Mouse (Mus musculus) CD8-positive naive resting alpha-beta T cell, adult 57 days (primary cell): Measurements from ENCODE around the gene Mib2. TPM values are rescaled to one million over a fixed set of nuclear protein-coding genes. Genes with fewer than 3 reads are reported as not detected.

ENCODE experiments used
- total RNA-seq: library from RNA; stranded (reverse); gene quantifications from one replicate; pipeline ENCODE4 v1.2.4, GENCODE M21; 2023

Gene Mib2
- 43.4 TPM for total RNA-seq

GRCm38 (mm10) chr4:155668689-155669597, at the start of gene Mib2:
Mib2 (minus strand) TSS chr4:155669198.

GRCm38 (mm10) chr4:155704721-155705591, 36.0 kb upstream of the Mib2 start, which contains the start of gene Ssu72:
Ssu72 (plus strand) TSS chr4:155704800.

GRCm38 (mm10) chr4:155694111-155694481, 25.1 kb upstream of the Mib2 start, which contains the start of gene Fndc10:
Fndc10 (plus strand) TSS chr4:155694342.

GRCm38 (mm10) chr4:155653086-155653450, 15.9 kb downstream of the Mib2 start, which contains the start of gene Mmp23:
Mmp23 (minus strand) TSS chr4:155653384.

GRCm38 (mm10) chr4:155645308-155645707, 23.7 kb downstream of the Mib2 start, which contains the start of gene Gm10563:
Gm10563 (minus strand) TSS chr4:155645408.

GRCm38 (mm10) chr4:155624338-155625291, 44.4 kb downstream of the Mib2 start, which contains the start of gene Cdk11b:
Cdk11b (plus strand) TSS chr4:155624854.

Other genes starting within 250 kb of the Mib2 start
- not detected for gene Tmem52, start 200.1 kb downstream of the Mib2 start, total RNA-seq
- gene Gnb1, start 177.8 kb downstream of the Mib2 start, total RNA-seq = 238 TPM
- 49.7 TPM for gene Nadk, start 106.8 kb downstream of the Mib2 start, total RNA-seq
- gene Slc35e2, start 67.8 kb downstream of the Mib2 start, total RNA-seq = 32.1 TPM
- gene Cdk11b, start 44.3 kb downstream of the Mib2 start, total RNA-seq = 173 TPM
- gene Gm10563, start 23.8 kb downstream of the Mib2 start, total RNA-seq = not detected
- not detected for gene Mmp23, start 15.8 kb downstream of the Mib2 start, total RNA-seq
- 6.3 TPM for gene Fndc10, start 25.1 kb upstream of the Mib2 start, total RNA-seq
- gene Ssu72, start 35.6 kb upstream of the Mib2 start, total RNA-seq = 66.8 TPM
- 0.46 TPM for gene Tmem240, start 65.6 kb upstream of the Mib2 start, total RNA-seq
- 54.1 TPM for gene Atad3a, start 91.9 kb upstream of the Mib2 start, total RNA-seq
- gene Vwa1, start 105.5 kb upstream of the Mib2 start, total RNA-seq = not detected
- not detected for gene Tmem88b, start 116.7 kb upstream of the Mib2 start, total RNA-seq
- gene Ankrd65, start 121.2 kb upstream of the Mib2 start, total RNA-seq = not detected
- gene Mrpl20, start 133.7 kb upstream of the Mib2 start, total RNA-seq = 42.1 TPM
- 224 TPM for gene Ccnl2, start 143.3 kb upstream of the Mib2 start, total RNA-seq
- gene Aurkaip1, start 162.1 kb upstream of the Mib2 start, total RNA-seq = 77.3 TPM
- 2.2 TPM for gene Mxra8, start 170.5 kb upstream of the Mib2 start, total RNA-seq
- gene Dvl1, start 178.2 kb upstream of the Mib2 start, total RNA-seq = 65.7 TPM
- 1.3 TPM for gene Tas1r3, start 194.2 kb upstream of the Mib2 start, total RNA-seq
- gene Cptp, start 200.2 kb upstream of the Mib2 start, total RNA-seq = 16.1 TPM
- gene Ints11, start 200.3 kb upstream of the Mib2 start, total RNA-seq = 63.0 TPM
- gene Pusl1, start 222.6 kb upstream of the Mib2 start, total RNA-seq = 46.0 TPM
- gene Acap3, start 222.6 kb upstream of the Mib2 start, total RNA-seq = 48.0 TPM